In genomic region chr9:64666549-64666948, GRCm38 (mm10) we compare ENCODE assay signal across 9 mouse cellular contexts.
DNase-seq lines count a peak whose midpoint lies in the region; ATAC-seq and TF ChIP-seq lines count a peak whose summit lies in the region.
"Had no signal": no experiment of that assay in that cellular context is flagged by ENCODE, and none has a peak within 500 bp of the region (broad histone marks: within the 10 kb centered on the region; RNA-seq: fewer than 3 reads in every experiment).

No protein-coding gene starts in this region.

- H3K9me3 ChIP-seq in heart, postnatal 0 days (replicated peaks; ENCODE audit: control insufficient read depth, low read length), result no peaks in the 10 kb centered on the region
- no peaks in the 10 kb centered on the region for H3K9me3 ChIP-seq in hindbrain, embryonic 16.5 days (ENCODE audit: control insufficient read depth, low read length)
- H3K9me3 ChIP-seq: embryonic facial prominence, embryonic 12.5 days had no signal

- no peaks in the 10 kb centered on the region for H3K36me3 ChIP-seq in heart, postnatal 0 days (replicated peaks; ENCODE audit: control insufficient read depth, insufficient read depth, low read length)
- H3K36me3 ChIP-seq in hindbrain, embryonic 16.5 days (ENCODE audit: control insufficient read depth, insufficient read depth, low read length), result no peaks in the 10 kb centered on the region
- H3K36me3 ChIP-seq: embryonic facial prominence, embryonic 12.5 days had no signal

- no peaks in the 10 kb centered on the region for H3K4me1 ChIP-seq in heart, postnatal 0 days (ENCODE audit: control insufficient read depth, insufficient read depth)
- H3K4me1 ChIP-seq in hindbrain, embryonic 16.5 days (ENCODE audit: control insufficient read depth, insufficient read depth, low read depth, low read length), result peaks cover 11% of the 10 kb centered on the region; the same call in 1 of the 2 replicates
- H3K4me1 ChIP-seq: embryonic facial prominence, embryonic 12.5 days had no signal

- no peak overlapping the region for H3K27ac ChIP-seq in heart, postnatal 0 days (ENCODE audit: low read depth)
- no peak overlapping the region for H3K27ac ChIP-seq in hindbrain, embryonic 16.5 days (ENCODE audit: low read depth, low read length)
- H3K27ac ChIP-seq: embryonic facial prominence, embryonic 12.5 days had no signal

- TF ChIP-seq CTCF in heart, postnatal 0 days (IDR thresholded peaks at IDR 0.05; ENCODE audit: low read depth), result no peak

- TF ChIP-seq EP300 in heart, postnatal 0 days (IDR thresholded peaks at IDR 0.05; ENCODE audit: low read depth), result no peak

- no peak for ATAC-seq in heart, postnatal 0 days (ENCODE audit: insufficient read depth, low read depth)
- no peak for ATAC-seq in hindbrain, embryonic 16.5 days

- WGBS in heart, postnatal 0 days, result 30% methylated on average over 4 of the region's 4 CpGs
- WGBS in hindbrain, embryonic 16.5 days, result 38% methylated on average over 4 of the region's 4 CpGs

- H3K4me3 ChIP-seq in heart, postnatal 0 days (ENCODE audit: low read depth, low read length), result no peak overlapping the region
- H3K4me3 ChIP-seq in hindbrain, embryonic 16.5 days (ENCODE audit: low read length), result no peak overlapping the region
- H3K4me3 ChIP-seq: embryonic facial prominence, embryonic 12.5 days had no signal

- no peaks in the 10 kb centered on the region for H3K27me3 ChIP-seq in heart, postnatal 0 days (ENCODE audit: control insufficient read depth, insufficient read depth, low read length)
- H3K27me3 ChIP-seq in hindbrain, embryonic 16.5 days (replicated peaks; ENCODE audit: control insufficient read depth, insufficient read depth, low read length), result no peaks in the 10 kb centered on the region
- H3K27me3 ChIP-seq: embryonic facial prominence, embryonic 12.5 days had no signal

- no peak overlapping the region for H3K9ac ChIP-seq in heart, postnatal 0 days (replicated peaks; ENCODE audit: low read depth, low read length)
- H3K9ac ChIP-seq in hindbrain, embryonic 16.5 days (ENCODE audit: low read depth, low read length), result no peak overlapping the region
- H3K9ac ChIP-seq: embryonic facial prominence, embryonic 12.5 days had no signal

- DNase-seq in heart, postnatal 0 days (ENCODE audit: low spot score), result peak; percentile 12
- DNase-seq in heart, adult 9 months (ENCODE audit: low spot score in 2 of 2), result no peak
- DNase-seq in ovary, postnatal 14 days (ENCODE audit: low spot score), result peak; percentile 15
- DNase-seq in ovary, postnatal 10 days (ENCODE audit: low spot score), result no peak
- peak; percentile 40 for DNase-seq in embryo, embryonic 11.5 days (ENCODE audit: low read depth, low spot score)
- peak; percentile 48 for DNase-seq in retina, postnatal 1 day
- no peak for DNase-seq in cerebellum, adult 9-11 months

- no peak overlapping the region for H3K4me2 ChIP-seq in heart, postnatal 0 days (ENCODE audit: low read depth, low read length)
- H3K4me2 ChIP-seq in hindbrain, embryonic 16.5 days (ENCODE audit: low read length), result no peak overlapping the region
- H3K4me2 ChIP-seq: embryonic facial prominence, embryonic 12.5 days had no signal

Comparison
In these comparisons a context has a peak if more than half of its experiments do, and no peak if none do; other contexts are left out.
1. DNase-seq: peak in heart, postnatal 0 days (single experiment), ovary, postnatal 14 days (single experiment), embryo, embryonic 11.5 days (single experiment) and retina, postnatal 1 day (single experiment); none in heart, adult 9 months (0 of 2), ovary, postnatal 10 days (single experiment) and cerebellum, adult 9-11 months (single experiment).